Mouse (Mus musculus) megakaryocyte, embryonic 14.5 days (primary cell): Measurements from ENCODE around the gene C8b. TPM values are rescaled to one million over a fixed set of nuclear protein-coding genes. Genes with fewer than 3 reads are reported as not detected.

Experiments
- H3K27me3 ChIP-seq: replicated peaks from 2 replicates; pipeline ENCODE3; 2012; ENCODE audit warnings: inconsistent platforms
- H3K36me3 ChIP-seq: replicated peaks from 2 replicates; pipeline ENCODE3; 2012; ENCODE audit warnings: low read length, inconsistent platforms, mixed read lengths
- H3K4me1 ChIP-seq: 2 replicates; pipeline ENCODE4 v1.6.1; 2012; ENCODE audit warnings: inconsistent platforms
- H3K4me3 ChIP-seq: replicated peaks from 2 replicates; pipeline ENCODE3; 2012; ENCODE audit warnings: moderate library complexity, mild to moderate bottlenecking, inconsistent platforms
- H3K9me3 ChIP-seq: 2 replicates; pipeline ENCODE4 v1.6.1; 2012; ENCODE audit warnings: inconsistent platforms
- FLI1 ChIP-seq: IDR thresholded peaks from 2 replicates; pipeline ENCODE4 v1.6.1; 2012; ENCODE audit warnings: low read length, inconsistent platforms, mixed read lengths
- GATA1 ChIP-seq: IDR thresholded peaks from 3 replicates; pipeline ENCODE4 v1.6.1; 2012; ENCODE audit warnings: mixed read lengths, low read length, inconsistent platforms, borderline replicate concordance
- polyA plus RNA-seq: library from polyadenylated mRNA; stranded (reverse); fragments of >175 nt; gene quantifications from 2 replicates; pipeline ENCODE4 v1.2.3, GENCODE M21; 2012; ENCODE audit warnings: low replicate concordance; ENCODE audit not compliant: insufficient read depth

Gene C8b
- polyA plus RNA-seq, 1 experiment = not detected

DNA sequence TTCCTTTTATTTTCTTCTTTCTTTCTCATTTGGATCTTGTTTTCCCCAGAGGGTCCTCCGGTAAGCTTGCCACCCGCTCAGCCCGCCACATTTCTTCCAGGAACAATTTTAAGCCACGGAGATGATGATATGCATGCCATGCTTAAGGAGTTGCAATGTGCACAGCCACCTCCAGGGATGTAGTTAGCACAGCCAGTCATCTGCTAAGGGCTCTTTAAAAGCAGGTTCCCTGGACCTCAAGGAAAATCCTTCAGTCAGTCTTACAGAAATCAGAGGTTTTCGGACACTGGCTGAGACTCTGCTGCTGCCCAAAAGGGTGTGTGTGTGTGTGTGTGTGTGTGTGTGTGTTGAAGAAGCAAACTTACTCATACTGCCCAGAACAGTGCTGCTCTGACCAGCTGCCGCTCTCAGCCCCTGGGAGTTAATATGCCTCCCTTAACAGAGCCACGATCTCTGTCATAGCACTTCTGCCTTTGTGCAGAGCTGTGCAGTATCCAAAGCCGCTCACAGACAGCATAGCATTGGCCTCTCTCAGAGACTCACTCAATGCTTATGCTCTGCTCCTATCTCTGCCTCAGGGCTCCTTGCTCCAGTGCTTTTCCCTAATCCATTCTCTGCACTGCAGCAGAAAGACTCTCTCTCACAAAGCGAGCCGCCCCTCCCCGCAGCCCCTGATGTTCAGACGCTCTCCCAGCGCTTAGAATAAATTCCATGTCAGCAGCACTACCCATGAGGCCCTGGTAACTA, 5.1 kb upstream of the C8b start:
- TF ChIP-seq GATA1 (no peak), FLI1 (no peak)
- Histone ChIP-seq H3K4me1 (no peaks in the 10 kb centered on the region), H3K27me3 (no peaks in the 10 kb centered on the region), H3K9me3 (peaks cover 53% of the 10 kb centered on the region), H3K36me3 (no peaks in the 10 kb centered on the region), H3K4me3 (no peak overlapping the region)

DNA sequence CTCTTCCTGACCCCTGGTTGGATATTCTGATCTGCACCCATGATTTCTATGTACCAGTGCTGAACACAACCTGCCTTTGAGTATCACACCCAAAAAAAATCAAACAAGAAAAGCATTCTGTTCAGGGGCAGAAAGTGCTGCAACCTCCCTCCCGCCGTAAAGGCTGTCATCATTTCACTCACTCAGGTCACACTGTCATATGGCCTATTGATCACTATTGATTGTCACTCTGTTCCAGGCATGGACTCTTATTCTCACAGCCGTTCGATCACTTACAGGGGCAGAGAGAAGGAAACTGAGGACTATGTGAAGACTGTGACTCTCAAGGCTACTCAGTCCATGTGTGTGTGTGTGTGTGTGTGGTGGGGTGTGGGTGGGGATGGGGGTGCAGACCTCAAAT, 2.1 kb downstream of the C8b start:
- H3K4me3 ChIP-seq = no peak overlapping the region
- no peaks in the 10 kb centered on the region for H3K27me3 ChIP-seq
- TF ChIP-seq FLI1 (no peak), GATA1 (no peak)
- no peaks in the 10 kb centered on the region for H3K36me3 ChIP-seq
- no peaks in the 10 kb centered on the region for H3K4me1 ChIP-seq
- H3K9me3 ChIP-seq = peaks cover 38% of the 10 kb centered on the region

DNA sequence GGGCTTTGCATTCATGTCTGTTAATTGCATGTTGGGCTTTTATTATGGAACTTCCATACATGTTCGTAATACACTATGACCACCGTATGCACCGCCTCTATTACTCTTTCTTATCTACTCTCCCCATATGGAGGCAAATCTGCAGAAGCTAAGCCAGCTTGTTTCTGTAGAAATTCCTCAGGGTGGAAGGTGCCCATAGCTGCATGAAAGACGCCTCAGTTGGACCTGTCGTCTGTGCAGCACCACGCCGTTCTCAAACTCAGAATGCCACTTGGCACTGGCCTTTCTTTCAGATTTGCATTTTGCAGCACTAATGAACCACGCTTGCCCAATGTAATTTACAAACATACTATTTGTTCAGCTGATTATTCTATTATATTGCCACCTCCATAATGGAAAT, 3.5 kb downstream of the C8b start:
- Histone ChIP-seq H3K36me3 (no peaks in the 10 kb centered on the region), H3K27me3 (no peaks in the 10 kb centered on the region), H3K4me3 (no peak overlapping the region), H3K9me3 (peaks cover 37% of the 10 kb centered on the region), H3K4me1 (no peaks in the 10 kb centered on the region)
- TF ChIP-seq FLI1 = no peak
- no peak for TF ChIP-seq GATA1

DNA sequence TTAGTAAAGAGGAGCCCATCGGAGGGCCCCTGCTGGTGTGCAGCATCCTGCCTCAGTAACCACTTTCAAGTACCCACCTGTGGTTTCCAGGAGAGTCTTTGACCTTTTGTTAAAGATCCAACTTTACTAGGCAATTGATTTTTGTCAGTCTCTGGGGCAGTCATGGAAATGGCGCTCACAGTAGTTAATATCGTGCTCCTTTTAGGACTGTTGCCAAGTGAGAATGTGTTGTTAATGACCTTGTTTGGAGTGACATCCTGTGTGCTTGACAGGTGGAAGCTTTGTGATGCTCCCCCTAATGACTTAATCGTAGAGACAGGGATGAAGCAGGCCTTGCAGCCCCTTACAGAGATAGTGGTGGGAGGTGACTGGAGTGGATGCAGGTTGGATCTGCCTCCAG, 4.2 kb downstream of the C8b start:
- H3K9me3 ChIP-seq = peaks cover 37% of the 10 kb centered on the region

DNA sequence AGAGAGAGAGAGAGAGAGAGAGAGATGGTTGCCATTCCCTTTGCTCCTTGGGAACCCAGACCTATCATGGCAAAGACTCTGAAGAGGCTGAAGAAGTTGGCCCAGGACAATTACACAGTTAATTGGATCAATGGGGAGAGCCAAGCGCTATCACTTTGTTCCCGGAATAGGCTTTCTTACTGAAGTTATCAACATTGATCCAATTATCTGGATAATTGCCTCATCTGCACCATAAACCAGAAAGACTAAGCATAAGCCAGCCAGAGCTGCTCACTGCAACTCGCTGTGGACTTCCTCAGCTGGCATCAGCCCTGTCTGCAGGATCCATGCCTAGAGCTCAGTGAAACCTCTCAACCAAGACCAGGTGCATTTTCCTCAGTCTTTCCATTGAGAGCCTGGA, 9.5 kb downstream of the C8b start:
- H3K4me3 ChIP-seq = no peak overlapping the region
- peaks cover 25% of the 10 kb centered on the region for H3K9me3 ChIP-seq
- no peaks in the 10 kb centered on the region for H3K36me3 ChIP-seq
- no peaks in the 10 kb centered on the region for H3K4me1 ChIP-seq
- TF ChIP-seq FLI1 (no peak), GATA1 (no peak)
- H3K27me3 ChIP-seq = no peaks in the 10 kb centered on the region

More for the DNA sequence above, 4.2 kb downstream of the C8b start:
- no peak for TF ChIP-seq FLI1
- TF ChIP-seq GATA1 = no peak
- Histone ChIP-seq H3K4me3 (peak overlapping the region; percentile 11), H3K4me1 (no peaks in the 10 kb centered on the region), H3K36me3 (no peaks in the 10 kb centered on the region), H3K27me3 (no peaks in the 10 kb centered on the region)

DNA sequence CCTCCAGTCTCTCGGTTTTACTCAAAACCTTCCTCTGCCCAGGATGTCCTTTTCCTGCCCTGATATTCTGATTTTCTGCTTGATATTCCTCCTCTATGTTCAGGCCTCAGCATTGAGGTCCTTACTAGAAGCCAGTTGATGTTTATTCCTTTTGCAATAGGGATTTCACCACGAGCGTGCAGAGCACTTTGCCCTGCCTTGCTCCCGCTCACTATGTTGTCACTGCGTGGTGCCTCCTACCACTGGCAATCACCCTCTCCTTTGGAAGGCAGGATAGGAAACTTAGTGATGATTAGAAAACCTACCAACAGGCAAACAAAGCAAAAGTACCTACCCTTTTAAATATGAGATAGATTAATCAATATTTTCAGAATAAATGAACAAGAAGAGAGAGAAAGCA, 13.3 kb downstream of the C8b start:
- no peaks in the 10 kb centered on the region for H3K36me3 ChIP-seq
- H3K4me1 ChIP-seq = no peaks in the 10 kb centered on the region
- H3K9me3 ChIP-seq = peaks cover 27% of the 10 kb centered on the region
- H3K27me3 ChIP-seq = no peaks in the 10 kb centered on the region
- TF ChIP-seq FLI1 = no peak
- TF ChIP-seq GATA1 = no peak
- no peak overlapping the region for H3K4me3 ChIP-seq

DNA sequence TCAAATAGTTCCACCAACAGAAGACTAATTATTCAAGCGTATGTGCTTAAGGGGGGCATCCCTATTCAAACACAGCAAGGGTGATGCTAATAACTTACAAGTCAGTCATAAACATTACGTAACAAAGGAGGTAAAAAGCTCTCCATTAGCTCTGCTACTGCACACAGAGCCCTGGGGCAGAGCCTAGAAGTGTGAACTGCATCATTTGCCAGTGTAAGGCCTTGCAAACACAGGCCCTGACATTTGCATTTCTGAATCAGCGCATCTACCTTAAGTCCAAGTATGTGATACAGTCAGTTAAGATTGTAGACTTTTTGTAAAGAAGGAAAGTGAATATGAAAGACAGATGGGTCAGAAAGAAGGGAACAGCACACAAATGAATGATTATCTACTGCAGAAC, 15.3 kb downstream of the C8b start:
- H3K4me3 ChIP-seq = no peak overlapping the region
- no peaks in the 10 kb centered on the region for H3K4me1 ChIP-seq
- H3K27me3 ChIP-seq = no peaks in the 10 kb centered on the region
- no peak for TF ChIP-seq GATA1
- TF ChIP-seq FLI1 = no peak
- no peaks in the 10 kb centered on the region for H3K36me3 ChIP-seq
- peaks cover 37% of the 10 kb centered on the region for H3K9me3 ChIP-seq

DNA sequence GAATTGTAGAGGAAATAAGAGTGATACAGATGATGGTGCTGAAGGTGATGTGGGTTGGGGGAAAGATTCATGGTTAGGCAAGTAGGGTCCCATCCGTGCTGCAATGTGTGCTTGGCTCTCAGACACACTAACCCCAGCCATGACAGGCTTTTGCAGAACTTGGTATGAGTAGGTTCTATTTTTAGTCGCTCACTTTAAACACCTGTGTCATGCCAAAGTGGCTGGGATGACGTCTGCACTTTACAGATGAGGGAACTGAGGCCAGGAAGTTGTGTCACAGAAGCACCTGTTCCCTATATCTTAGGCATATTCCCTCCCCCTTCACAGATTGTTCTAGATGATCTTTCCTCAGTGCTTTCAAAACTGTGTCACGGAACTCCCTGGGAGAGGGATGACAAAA, 16.2 kb downstream of the C8b start:
- peaks cover 38% of the 10 kb centered on the region for H3K9me3 ChIP-seq
- H3K36me3 ChIP-seq = no peaks in the 10 kb centered on the region
- no peak overlapping the region for H3K4me3 ChIP-seq
- TF ChIP-seq FLI1 (no peak), GATA1 (no peak)
- no peaks in the 10 kb centered on the region for H3K4me1 ChIP-seq
- no peaks in the 10 kb centered on the region for H3K27me3 ChIP-seq

DNA sequence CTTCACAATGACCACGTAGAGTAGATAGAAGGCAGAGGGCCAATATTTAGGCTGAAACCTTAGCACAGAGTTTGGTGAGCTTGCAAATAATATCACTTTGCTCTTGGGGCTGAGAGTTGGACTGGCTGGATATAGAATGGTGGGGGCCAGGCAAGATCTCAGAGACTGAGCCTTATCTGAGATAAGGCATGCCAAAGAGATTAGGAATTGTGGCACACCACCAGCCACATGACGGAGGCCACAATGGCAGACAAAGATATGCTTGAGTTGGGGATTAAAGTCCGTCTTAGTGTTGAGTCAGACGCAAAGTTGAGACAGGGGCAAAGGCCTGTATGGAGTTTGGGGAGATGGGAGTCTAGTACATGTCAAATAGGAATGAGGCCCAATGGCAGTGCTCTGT, 26.0 kb downstream of the C8b start:
- Histone ChIP-seq H3K9me3 (peaks cover 49% of the 10 kb centered on the region), H3K36me3 (no peaks in the 10 kb centered on the region)
- TF ChIP-seq GATA1 = no peak
- no peak for TF ChIP-seq FLI1

DNA sequence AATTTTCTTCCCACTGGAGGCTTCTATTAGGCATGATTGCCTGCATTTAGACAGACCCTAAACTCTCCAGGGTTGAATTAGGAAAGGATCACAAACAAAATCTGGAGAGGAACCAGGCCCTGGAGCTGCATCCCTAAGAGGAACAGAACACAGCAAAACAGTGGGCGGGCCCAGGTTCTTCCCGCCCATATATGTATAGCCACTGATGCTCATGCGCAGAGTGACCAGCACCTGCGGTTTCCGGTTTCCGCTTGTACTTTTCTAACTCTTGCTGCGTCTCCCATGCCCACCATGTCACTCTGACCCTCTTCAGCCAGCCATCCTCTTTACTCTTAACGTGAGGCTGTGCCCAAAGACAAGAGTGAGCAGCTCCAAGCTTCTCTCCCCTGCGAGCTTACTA, 32.8 kb downstream of the C8b start:
- no peak for TF ChIP-seq GATA1
- TF ChIP-seq FLI1 = no peak
- H3K4me3 ChIP-seq = no peak overlapping the region
- H3K4me1 ChIP-seq = no peaks in the 10 kb centered on the region
- H3K36me3 ChIP-seq = no peaks in the 10 kb centered on the region
- H3K27me3 ChIP-seq = no peaks in the 10 kb centered on the region
- peaks cover 38% of the 10 kb centered on the region for H3K9me3 ChIP-seq

More for the DNA sequence above, 26.0 kb downstream of the C8b start:
- no peak overlapping the region for H3K4me3 ChIP-seq
- no peaks in the 10 kb centered on the region for H3K27me3 ChIP-seq
- H3K4me1 ChIP-seq = no peaks in the 10 kb centered on the region
